Comparison of ENCODE assay signal across 8 mouse cellular contexts in genomic region chr9:72275979-72276500, GRCm38 (mm10). TPM values are rescaled to one million over a fixed set of nuclear protein-coding genes. Genes with fewer than 3 reads are reported as not detected.
DNase-seq lines count a peak whose midpoint lies in the region; ATAC-seq and TF ChIP-seq lines count a peak whose summit lies in the region.

No protein-coding gene starts in this region.

- H3K27me3 ChIP-seq in forebrain, postnatal 0 days (ENCODE audit: insufficient read depth, low read length): no peaks in the 10 kb centered on the region
- no peaks in the 10 kb centered on the region for H3K27me3 ChIP-seq in liver, embryonic 12.5 days (replicated peaks)

- 42% methylated on average over 8 of the region's 8 CpGs for WGBS in forebrain, postnatal 0 days
- WGBS in liver, embryonic 12.5 days (ENCODE audit: insufficient replicate concordance): 34% methylated on average over 8 of the region's 8 CpGs

- no peak for TF ChIP-seq CTCF in forebrain, postnatal 0 days (IDR thresholded peaks at IDR 0.05; ENCODE audit: low read depth)

- H3K4me1 ChIP-seq in forebrain, postnatal 0 days (ENCODE audit: insufficient read depth): peaks cover 10% of the 10 kb centered on the region
- H3K4me1 ChIP-seq in liver, embryonic 12.5 days: peaks cover 31% of the 10 kb centered on the region

- peak overlapping the region; percentile 99 for H3K27ac ChIP-seq in forebrain, postnatal 0 days (ENCODE audit: low read depth, low read length)
- peak overlapping the region; percentile 96 for H3K27ac ChIP-seq in liver, embryonic 12.5 days

- no peaks in the 10 kb centered on the region for H3K9me3 ChIP-seq in forebrain, postnatal 0 days (ENCODE audit: low read length)
- H3K9me3 ChIP-seq in liver, embryonic 12.5 days (replicated peaks): 0 out of 2 replicates have a peak, but pooled peaks cover 5% of the 10 kb centered on the region

- H3K4me2 ChIP-seq in forebrain, postnatal 0 days (ENCODE audit: low read depth): peak overlapping the region; percentile 65
- peak overlapping the region; percentile 76 for H3K4me2 ChIP-seq in liver, embryonic 12.5 days

- ATAC-seq in forebrain, postnatal 0 days: no peak
- no peak; the same call in 1 of the 2 replicates for ATAC-seq in liver, embryonic 12.5 days

- peak overlapping the region; percentile 79 for H3K4me3 ChIP-seq in forebrain, postnatal 0 days (ENCODE audit: low read depth, low read length)
- peak overlapping the region; percentile 82 for H3K4me3 ChIP-seq in liver, embryonic 12.5 days

- DNase-seq in adrenal gland, adult 2 months: peak; percentile 41
- no peak for DNase-seq in adrenal gland, postnatal 4 days (ENCODE audit: low spot score in 2 of 2)
- peak; percentile 6 for DNase-seq in right cerebral cortex, postnatal 25 days
- DNase-seq in right cerebral cortex, adult 18-20 months: no peak
- no peak for DNase-seq in forebrain, postnatal 0 days
- DNase-seq in thymus, postnatal 0 days (ENCODE audit: low spot score): peak; percentile 28
- no peak for DNase-seq in left cerebral cortex, adult 11 months (ENCODE audit: low spot score)

- peak overlapping the region; percentile 91 for H3K9ac ChIP-seq in forebrain, postnatal 0 days
- peak overlapping the region; percentile 92 for H3K9ac ChIP-seq in liver, embryonic 12.5 days

- H3K36me3 ChIP-seq in forebrain, postnatal 0 days (ENCODE audit: insufficient read depth): no peaks in the 10 kb centered on the region
- peaks cover 8% of the 10 kb centered on the region; the same call in 1 of the 2 replicates for H3K36me3 ChIP-seq in liver, embryonic 12.5 days

RNA-seq across cellular contexts. Expression of gene Zfp280d, which starts 1.4 kb away (rescaled TPM):
- total RNA-seq in adrenal gland, adult 2 months (2021): 10 to 100 TPM; 29.4 to 33.1 TPM
- polyA plus RNA-seq in adrenal gland, adult 2 months (2012; rRNA removed): 3.1 and 4.2 TPM in 2 replicates
- 10 to 100 TPM; 75.7 to 78.2 TPM for total RNA-seq in adrenal gland, postnatal 4 days (2021)
- total RNA-seq in forebrain, postnatal 0 days (2014; rRNA removed): 63.6 and 93.6 TPM in 2 replicates
- 16.9 and 24.1 TPM in 2 replicates for polyA plus RNA-seq in forebrain, postnatal 0 days (2015; fragmentation: Nextera tagmentation; extraction: Ambion mirVana)
- 23.1 and 23.4 TPM in 2 replicates for polyA plus RNA-seq in liver, embryonic 12.5 days (2016; fragmentation: Nextera tagmentation; extraction: Ambion mirVana)
- 56.6 and 73.3 TPM in 2 replicates for polyA plus RNA-seq in thymus, postnatal 0 days (2015; fragmentation: Nextera tagmentation; extraction: Ambion mirVana)

Comparison
In these comparisons a context has a peak if more than half of its experiments do, and no peak if none do; other contexts are left out.
1. DNase-seq: peak in adrenal gland, adult 2 months (single experiment), right cerebral cortex, postnatal 25 days (single experiment) and thymus, postnatal 0 days (single experiment); none in adrenal gland, postnatal 4 days (0 of 2), right cerebral cortex, adult 18-20 months (single experiment), forebrain, postnatal 0 days (single experiment) and left cerebral cortex, adult 11 months (single experiment).